In genomic region chr5:104046256-104047199, GRCm38 (mm10) we compare ENCODE assay signal across 7 mouse cellular contexts. TPM values are rescaled to one million over a fixed set of nuclear protein-coding genes. Genes with fewer than 3 reads are reported as not detected.
A peak's percentile ranks its signal among the peaks of the same experiment; 100 is the strongest.
DNase-seq lines count a peak whose midpoint lies in the region; ATAC-seq lines count a peak whose summit lies in the region.

Gene Nudt9, plus strand, starts transcription at chr5:104046306.

- H3K4me2 ChIP-seq in embryonic facial prominence, embryonic 12.5 days (replicated peaks): peak within 1 kb of the TSS; percentile 71
- peak within 1 kb of the TSS; percentile 70 for H3K4me2 ChIP-seq in limb, embryonic 11.5 days (ENCODE audit: low read depth, severe bottlenecking)
- peak within 1 kb of the TSS; percentile 74 for H3K4me2 ChIP-seq in midbrain, embryonic 14.5 days (ENCODE audit: low read length)

- peak within 1 kb of the TSS; percentile 67 for H3K9ac ChIP-seq in embryonic facial prominence, embryonic 12.5 days
- H3K9ac ChIP-seq in limb, embryonic 11.5 days (ENCODE audit: low read length): peak within 1 kb of the TSS; percentile 87
- peak within 1 kb of the TSS; percentile 81 for H3K9ac ChIP-seq in midbrain, embryonic 14.5 days (replicated peaks; ENCODE audit: low read length)

- 5% methylated on average over 90 of the region's 90 CpGs for WGBS in embryonic facial prominence, embryonic 12.5 days
- 5% methylated on average over 76 of the region's 90 CpGs for WGBS in limb, embryonic 11.5 days
- 5% methylated on average over 90 of the region's 90 CpGs for WGBS in midbrain, embryonic 14.5 days

- peak within 1 kb of the TSS; percentile 74 for H3K4me3 ChIP-seq in embryonic facial prominence, embryonic 12.5 days
- H3K4me3 ChIP-seq in limb, embryonic 11.5 days (ENCODE audit: low read depth, low read length): peak within 1 kb of the TSS; percentile 82
- peak within 1 kb of the TSS; percentile 78 for H3K4me3 ChIP-seq in midbrain, embryonic 14.5 days (replicated peaks; ENCODE audit: low read depth, low read length)

- no peaks in the 10 kb centered on the region for H3K9me3 ChIP-seq in embryonic facial prominence, embryonic 12.5 days
- no peaks in the 10 kb centered on the region for H3K9me3 ChIP-seq in limb, embryonic 11.5 days (ENCODE audit: control insufficient read depth, low read length)
- no peaks in the 10 kb centered on the region for H3K9me3 ChIP-seq in midbrain, embryonic 14.5 days (ENCODE audit: control insufficient read depth, low read length)

- no peaks in the 10 kb centered on the region for H3K27me3 ChIP-seq in embryonic facial prominence, embryonic 12.5 days
- no peaks in the 10 kb centered on the region for H3K27me3 ChIP-seq in limb, embryonic 11.5 days (ENCODE audit: control insufficient read depth, insufficient read depth, low read length)
- H3K27me3 ChIP-seq in midbrain, embryonic 14.5 days (ENCODE audit: control insufficient read depth, insufficient read depth, low read length): no peaks in the 10 kb centered on the region; the same call in 1 of the 2 replicates

- peak within 1 kb of the TSS; percentile 88 for H3K27ac ChIP-seq in embryonic facial prominence, embryonic 12.5 days
- H3K27ac ChIP-seq in limb, embryonic 11.5 days (replicated peaks; ENCODE audit: low read depth, low read length): peak within 1 kb of the TSS; percentile 64
- peak within 1 kb of the TSS; percentile 73 for H3K27ac ChIP-seq in midbrain, embryonic 14.5 days (replicated peaks; ENCODE audit: low read depth, low read length)

- 0 out of 2 replicates have a peak, but pooled peaks cover 3% of the 10 kb centered on the region for H3K4me1 ChIP-seq in embryonic facial prominence, embryonic 12.5 days
- H3K4me1 ChIP-seq in limb, embryonic 11.5 days (ENCODE audit: control insufficient read depth, insufficient read depth, low read length): peaks cover 6% of the 10 kb centered on the region; the same call in 1 of the 2 replicates
- peaks cover 12% of the 10 kb centered on the region; the same call in 1 of the 2 replicates for H3K4me1 ChIP-seq in midbrain, embryonic 14.5 days (ENCODE audit: control insufficient read depth, insufficient read depth, low read length)

- peaks cover 13% of the 10 kb centered on the region for H3K36me3 ChIP-seq in embryonic facial prominence, embryonic 12.5 days
- no peaks in the 10 kb centered on the region for H3K36me3 ChIP-seq in limb, embryonic 11.5 days (ENCODE audit: control insufficient read depth, insufficient read depth, low read length)
- H3K36me3 ChIP-seq in midbrain, embryonic 14.5 days (ENCODE audit: control insufficient read depth, insufficient read depth, low read length): peaks cover 8% of the 10 kb centered on the region

- DNase-seq in adrenal gland, postnatal 25 days: peak; percentile 96
- DNase-seq in heart, adult 11 months: peak; percentile 100
- DNase-seq in kidney, adult 18-20 months: peak; percentile 97
- DNase-seq in limb, embryonic 11.5 days (ENCODE audit: low spot score): peak; percentile 97
- peak; percentile 99 for DNase-seq in midbrain, embryonic 14.5 days
- DNase-seq in spleen, adult 18-20 months: peak; percentile 95 to 96

- ATAC-seq in embryonic facial prominence, embryonic 12.5 days (ENCODE audit: insufficient number of reproducible peaks, insufficient read depth, low FRiP score, low TSS enrichment): peak; percentile 98
- ATAC-seq in limb, embryonic 11.5 days (ENCODE audit: insufficient number of reproducible peaks, low FRiP score, low TSS enrichment, low read depth): peak; percentile 97
- ATAC-seq in midbrain, embryonic 14.5 days (ENCODE audit: low FRiP score, low TSS enrichment): peak; percentile 98

RNA-seq across cellular contexts. Expression of gene Nudt9, which starts in this region (rescaled TPM):
- 53.6 and 62.9 TPM in 2 replicates for total RNA-seq in adrenal gland, postnatal 25 days (2021)
- 69.0 and 76.0 TPM in 2 replicates for polyA plus RNA-seq in embryonic facial prominence, embryonic 12.5 days (2016; fragmentation: Nextera tagmentation; extraction: Ambion mirVana)
- 66.4 and 67.7 TPM in 2 replicates for polyA plus RNA-seq in limb, embryonic 11.5 days (2014; fragmentation: Nextera tagmentation; extraction: Ambion mirVana)
- polyA plus RNA-seq in midbrain, embryonic 14.5 days (2014; fragmentation: Nextera tagmentation; extraction: Ambion mirVana): 56.0 and 56.1 TPM in 2 replicates

Comparison
In these comparisons a context has a peak if more than half of its experiments do, and no peak if none do; other contexts are left out.
1. Peak in every context shown above with its lines: DNase-seq, ATAC-seq, H3K4me3 ChIP-seq and H3K27ac ChIP-seq.